Mouse (Mus musculus): Measurements from ENCODE around the gene Msantd2.

The Msantd2 gene

GRCm38 (mm10) chr9:37540701-37541575, 51.8 kb downstream of the Msantd2 start:
- DNase-seq (ENCODE audit: low spot score in 2 of 2) = no peak

GRCm38 (mm10) chr9:37541851-37542642, 52.9 kb downstream of the Msantd2 start:
- no peak for DNase-seq (ENCODE audit: low spot score in 2 of 2)

- DNase-seq (ENCODE audit: low spot score in 2 of 2) = no peak
Measured at GRCm38 (mm10) chr9:37543869-37544440, 54.8 kb downstream of the Msantd2 start.

GRCm38 (mm10) chr9:37544447-37545165, 55.5 kb downstream of the Msantd2 start:
- peak; percentile 45 to 49 for DNase-seq (ENCODE audit: low spot score in 2 of 2)

- no peak for DNase-seq (ENCODE audit: low spot score in 2 of 2)
Measured at GRCm38 (mm10) chr9:37545166-37545610, 56.1 kb downstream of the Msantd2 start.

GRCm38 (mm10) chr9:37545847-37546452, 56.8 kb downstream of the Msantd2 start:
- no peak for DNase-seq (ENCODE audit: low spot score in 2 of 2)

- DNase-seq (ENCODE audit: low spot score in 2 of 2) = no peak
Measured at GRCm38 (mm10) chr9:37546889-37547288, 57.8 kb downstream of the Msantd2 start.

- DNase-seq (ENCODE audit: low spot score in 2 of 2) = no peak
Measured at GRCm38 (mm10) chr9:37550435-37550834, 61.3 kb downstream of the Msantd2 start.

GRCm38 (mm10) chr9:37551751-37552531, 62.8 kb downstream of the Msantd2 start:
- no peak for DNase-seq (ENCODE audit: low spot score in 2 of 2)

- peak; percentile 62 to 68 for DNase-seq (ENCODE audit: low spot score in 2 of 2)
Measured at GRCm38 (mm10) chr9:37552536-37553293, 63.6 kb downstream of the Msantd2 start, which contains the start of gene Nrgn. Gene Nrgn, minus strand, starts transcription at chr9:37552904.

- DNase-seq (ENCODE audit: low spot score in 2 of 2) = no peak
Measured at GRCm38 (mm10) chr9:37554279-37554678, 65.2 kb downstream of the Msantd2 start.

- DNase-seq (ENCODE audit: low spot score in 2 of 2) = no peak
Measured at GRCm38 (mm10) chr9:37554838-37555748, 66.0 kb downstream of the Msantd2 start, which contains the start of gene Siae. Gene Siae, plus strand, starts transcription at chr9:37555698.

GRCm38 (mm10) chr9:37556366-37556765, 67.2 kb downstream of the Msantd2 start:
- DNase-seq (ENCODE audit: low spot score in 2 of 2) = no peak

- DNase-seq (ENCODE audit: low spot score in 2 of 2) = no peak
Measured at GRCm38 (mm10) chr9:37560617-37561016, 71.5 kb downstream of the Msantd2 start.

GRCm38 (mm10) chr9:37563805-37564204, 74.7 kb downstream of the Msantd2 start:
- DNase-seq (ENCODE audit: low spot score in 2 of 2) = no peak

GRCm38 (mm10) chr9:37567019-37567418, 77.9 kb downstream of the Msantd2 start:
- no peak for DNase-seq (ENCODE audit: low spot score in 2 of 2)

GRCm38 (mm10) chr9:37567454-37567853, 78.3 kb downstream of the Msantd2 start:
- no peak for DNase-seq (ENCODE audit: low spot score in 2 of 2)

GRCm38 (mm10) chr9:37567892-37568604, 78.9 kb downstream of the Msantd2 start:
- peak in 1 of 2 experiments; percentile 39 for DNase-seq (ENCODE audit: low spot score in 2 of 2)

Data from spleen, postnatal 36 days (tissue).